Mouse (Mus musculus) MEL-GATA-1-ER (cell line): ENCODE measurements at regions not wholly inside any gene's neighbourhood (a gene's known extent, or its start where the extent isn't known, plus 50 kb on each side); places are given as distances from the start of the nearest gene placed in this dataset.

ENCODE experiments used
- DNase-seq: peaks from one replicate; pipeline ENCODE4 v3.0.0-alpha.2; 2012; ENCODE audit warnings: low read depth; ENCODE audit errors: extremely low read depth

- no peak for DNase-seq
These were observed 641.7 kb downstream of the Epha4 start for GRCm38 (mm10) chr1:76873207-76873606.

- no peak for DNase-seq
These were observed 634.6 kb downstream of the Epha4 start for GRCm38 (mm10) chr1:76880111-76880782.

GRCm38 (mm10) chr1:76880783-76881145 is 634.1 kb downstream of the Epha4 start:
- no peak for DNase-seq

GRCm38 (mm10) chr1:76896152-76896864 is 618.6 kb downstream of the Epha4 start:
- DNase-seq, result no peak

GRCm38 (mm10) chr1:76897431-76897830 is 617.5 kb downstream of the Epha4 start:
- no peak for DNase-seq

GRCm38 (mm10) chr1:76911472-76911871 is 603.4 kb downstream of the Epha4 start:
- no peak for DNase-seq

GRCm38 (mm10) chr1:76919541-76919940 is 595.3 kb downstream of the Epha4 start:
- no peak for DNase-seq

- no peak for DNase-seq
These were observed 594.3 kb downstream of the Epha4 start for GRCm38 (mm10) chr1:76920634-76921033.

- no peak for DNase-seq
These were observed 587.8 kb downstream of the Epha4 start for GRCm38 (mm10) chr1:76927041-76927440.

GRCm38 (mm10) chr1:76928035-76928434 is 586.9 kb downstream of the Epha4 start:
- no peak for DNase-seq

- DNase-seq, result no peak
These were observed 581.4 kb downstream of the Epha4 start for GRCm38 (mm10) chr1:76933460-76933859.

GRCm38 (mm10) chr1:76942730-76943129 is 572.2 kb downstream of the Epha4 start:
- no peak for DNase-seq

GRCm38 (mm10) chr1:76944046-76944445 is 570.8 kb downstream of the Epha4 start:
- DNase-seq, result no peak

- no peak for DNase-seq
These were observed 559.9 kb downstream of the Epha4 start for GRCm38 (mm10) chr1:76955031-76955430.

- DNase-seq, result no peak
These were observed 557.5 kb downstream of the Epha4 start for GRCm38 (mm10) chr1:76957411-76957810.

- DNase-seq, result no peak
These were observed 556.2 kb downstream of the Epha4 start for GRCm38 (mm10) chr1:76958706-76959105.

- DNase-seq, result no peak
These were observed 542.4 kb downstream of the Epha4 start for GRCm38 (mm10) chr1:76972454-76972853.

- DNase-seq, result no peak
These were observed 539.6 kb downstream of the Epha4 start for GRCm38 (mm10) chr1:76975077-76975945.

GRCm38 (mm10) chr1:76980498-76981152 is 534.3 kb downstream of the Epha4 start:
- no peak for DNase-seq

- DNase-seq, result no peak
These were observed 521.1 kb downstream of the Epha4 start for GRCm38 (mm10) chr1:76993776-76994175.

GRCm38 (mm10) chr1:77008001-77008400 is 506.9 kb downstream of the Epha4 start:
- DNase-seq, result no peak
